Mouse (Mus musculus): ENCODE data around the gene Cdk6. TPM values are rescaled to one million over a fixed set of nuclear protein-coding genes. Genes with fewer than 3 reads are reported as not detected.

The Cdk6 gene
- polyA plus RNA-seq, 1 experiment, result 8.9 TPM

- H3K27me3 ChIP-seq (ENCODE audit: control insufficient read depth, insufficient read depth, insufficient read length), result no peaks in the 10 kb centered on the region
- no peak overlapping the region for H3ac ChIP-seq (ENCODE audit: control insufficient read depth, insufficient read length)
- no peak overlapping the region for H3K4me3 ChIP-seq
- TF ChIP-seq E2F4 (IDR thresholded peaks at IDR 0.05; ENCODE audit: insufficient read depth) (no peak), MAX (IDR thresholded peaks at IDR 0.05; ENCODE audit: low read depth) (no peak), SRF (IDR thresholded peaks at IDR 0.05; ENCODE audit: control insufficient read depth, insufficient read length, low read depth) (no peak), USF1 (IDR thresholded peaks at IDR 0.05; ENCODE audit: low read depth) (no peak)
- no peaks in the 10 kb centered on the region for H3K79me2 ChIP-seq (ENCODE audit: control insufficient read depth, insufficient read depth)
- H3K4me2 ChIP-seq (ENCODE audit: low read depth), result no peak overlapping the region
- no peaks in the 10 kb centered on the region for H3K36me3 ChIP-seq (ENCODE audit: control insufficient read depth, insufficient read depth)
Observed at GRCm38 (mm10) chr5:3466069-3466877, 125.0 kb downstream of the Cdk6 start.

DNA sequence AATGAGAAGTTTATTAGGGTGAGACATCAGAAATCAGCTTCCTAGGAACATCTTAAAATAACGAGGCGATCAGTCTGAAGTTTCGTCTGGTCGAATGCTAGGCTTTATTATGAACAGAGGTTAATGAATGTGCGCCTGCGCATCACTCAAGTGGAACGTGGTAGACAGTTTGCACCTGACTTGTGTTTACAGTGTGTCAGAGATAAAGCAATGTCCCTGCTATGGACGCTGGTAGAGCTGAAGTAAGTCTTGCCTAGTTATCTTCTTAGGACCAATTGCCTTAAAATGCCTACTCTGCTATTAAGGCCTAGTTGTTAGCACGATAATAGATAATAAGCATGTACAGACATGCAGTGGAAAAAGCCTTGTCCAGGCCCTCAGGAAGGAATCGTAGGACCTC lies 129.6 kb downstream of the Cdk6 start:
- Histone ChIP-seq H3K4me3 (no peak overlapping the region), H3K79me2 (ENCODE audit: control insufficient read depth, insufficient read depth) (no peaks in the 10 kb centered on the region), H3K4me2 (ENCODE audit: low read depth) (no peak overlapping the region), H3K36me3 (ENCODE audit: control insufficient read depth, insufficient read depth) (no peaks in the 10 kb centered on the region), H3K27me3 (ENCODE audit: control insufficient read depth, insufficient read depth, insufficient read length) (no peaks in the 10 kb centered on the region), H3ac (ENCODE audit: control insufficient read depth, insufficient read length) (no peak overlapping the region)
- TF ChIP-seq MAX (IDR thresholded peaks at IDR 0.05; ENCODE audit: low read depth), result no peak
- TF ChIP-seq CEBPB (IDR thresholded peaks at IDR 0.05; ENCODE audit: insufficient read depth, poor library complexity, severe bottlenecking), result no peak
- no peak for TF ChIP-seq MYOG (IDR thresholded peaks at IDR 0.05; ENCODE audit: control insufficient read depth in 1 of 3, insufficient read depth in 1 of 3, insufficient read length in 2 of 3, low read depth in 2 of 3)
- TF ChIP-seq SRF (IDR thresholded peaks at IDR 0.05; ENCODE audit: control insufficient read depth, insufficient read length, low read depth), result no peak
- no peak for TF ChIP-seq USF1 (IDR thresholded peaks at IDR 0.05; ENCODE audit: low read depth)
- TF ChIP-seq TCF3 (IDR thresholded peaks at IDR 0.05; ENCODE audit: insufficient read length, low read depth), result no peak
- no peak for TF ChIP-seq POLR2A (IDR thresholded peaks at IDR 0.05; ENCODE audit: insufficient read length, low read depth)
- TF ChIP-seq MYOD1 (IDR thresholded peaks at IDR 0.05; ENCODE audit: control insufficient read depth in 1 of 3, insufficient read length in 2 of 3, low read depth in 2 of 3), result no peak
- no peak for TF ChIP-seq E2F4 (IDR thresholded peaks at IDR 0.05; ENCODE audit: insufficient read depth)
- TF ChIP-seq POLR2AphosphoS2 (IDR thresholded peaks at IDR 0.05; ENCODE audit: insufficient read length, low read depth), result no peak
- TF ChIP-seq REST (IDR thresholded peaks at IDR 0.05; ENCODE audit: insufficient read depth, insufficient read length), result no peak
- no peak for TF ChIP-seq TCF12 (IDR thresholded peaks at IDR 0.05; ENCODE audit: insufficient read depth, poor library complexity, severe bottlenecking)

GRCm38 (mm10) chr5:3472311-3473156 lies 131.2 kb downstream of the Cdk6 start:
- Histone ChIP-seq H3K27me3 (ENCODE audit: control insufficient read depth, insufficient read depth, insufficient read length) (no peaks in the 10 kb centered on the region), H3K4me3 (no peak overlapping the region), H3ac (ENCODE audit: control insufficient read depth, insufficient read length) (no peak overlapping the region), H3K36me3 (ENCODE audit: control insufficient read depth, insufficient read depth) (no peaks in the 10 kb centered on the region), H3K79me2 (ENCODE audit: control insufficient read depth, insufficient read depth) (no peaks in the 10 kb centered on the region), H3K4me2 (ENCODE audit: low read depth) (no peak overlapping the region)
- no peak for TF ChIP-seq POLR2AphosphoS2 (IDR thresholded peaks at IDR 0.05; ENCODE audit: insufficient read length, low read depth)
- peak; percentile 80 for TF ChIP-seq CEBPB (IDR thresholded peaks at IDR 0.05; ENCODE audit: insufficient read depth, poor library complexity, severe bottlenecking)

- H3ac ChIP-seq (ENCODE audit: control insufficient read depth, insufficient read length), result no peak overlapping the region
- TF ChIP-seq POLR2A (IDR thresholded peaks at IDR 0.05; ENCODE audit: insufficient read length, low read depth) (no peak), MAX (IDR thresholded peaks at IDR 0.05; ENCODE audit: low read depth) (no peak), USF1 (IDR thresholded peaks at IDR 0.05; ENCODE audit: low read depth) (no peak), SRF (IDR thresholded peaks at IDR 0.05; ENCODE audit: control insufficient read depth, insufficient read length, low read depth) (no peak), POLR2AphosphoS2 (IDR thresholded peaks at IDR 0.05; ENCODE audit: insufficient read length, low read depth) (no peak), MYOD1 (IDR thresholded peaks at IDR 0.05; ENCODE audit: control insufficient read depth in 1 of 3, insufficient read length in 2 of 3, low read depth in 2 of 3) (no peak), MYOG (IDR thresholded peaks at IDR 0.05; ENCODE audit: control insufficient read depth in 1 of 3, insufficient read depth in 1 of 3, insufficient read length in 2 of 3, low read depth in 2 of 3) (no peak), TCF12 (IDR thresholded peaks at IDR 0.05; ENCODE audit: insufficient read depth, poor library complexity, severe bottlenecking) (no peak)
- H3K4me2 ChIP-seq (ENCODE audit: low read depth), result no peak overlapping the region
- H3K79me2 ChIP-seq (ENCODE audit: control insufficient read depth, insufficient read depth), result no peaks in the 10 kb centered on the region
- no peak overlapping the region for H3K4me3 ChIP-seq
- no peaks in the 10 kb centered on the region for H3K36me3 ChIP-seq (ENCODE audit: control insufficient read depth, insufficient read depth)
- no peaks in the 10 kb centered on the region for H3K27me3 ChIP-seq (ENCODE audit: control insufficient read depth, insufficient read depth, insufficient read length)
Observed at GRCm38 (mm10) chr5:3477711-3478110, 136.4 kb downstream of the Cdk6 start.

- Histone ChIP-seq H3K79me2 (ENCODE audit: control insufficient read depth, insufficient read depth) (no peaks in the 10 kb centered on the region), H3ac (ENCODE audit: control insufficient read depth, insufficient read length) (no peak overlapping the region), H3K27me3 (ENCODE audit: control insufficient read depth, insufficient read depth, insufficient read length) (no peaks in the 10 kb centered on the region), H3K4me3 (no peak overlapping the region), H3K4me2 (ENCODE audit: low read depth) (no peak overlapping the region), H3K36me3 (ENCODE audit: control insufficient read depth, insufficient read depth) (no peaks in the 10 kb centered on the region)
- TF ChIP-seq POLR2A (IDR thresholded peaks at IDR 0.05; ENCODE audit: insufficient read length, low read depth) (no peak), CEBPB (IDR thresholded peaks at IDR 0.05; ENCODE audit: insufficient read depth, poor library complexity, severe bottlenecking) (no peak), REST (IDR thresholded peaks at IDR 0.05; ENCODE audit: insufficient read depth, insufficient read length) (no peak)
Observed at GRCm38 (mm10) chr5:3478216-3478615, 136.9 kb downstream of the Cdk6 start.

Data from myocyte (in vitro differentiated cells).